Mouse (Mus musculus) lung, postnatal 0 days (tissue): ENCODE data around the gene AL607142.1.

Experiments
- CTCF ChIP-seq: IDR thresholded peaks from 2 replicates; pipeline ENCODE4 v1.5.1; 2016; ENCODE audit warnings: antibody characterized with exemption, mild to moderate bottlenecking
- EP300 ChIP-seq: IDR thresholded peaks from 2 replicates; pipeline ENCODE4 v1.6.1; 2016; ENCODE audit warnings: antibody characterized with exemption, mild to moderate bottlenecking, control low read depth

- TF ChIP-seq EP300 = no peak
- TF ChIP-seq CTCF = no peak
These were observed 43.0 kb downstream of the AL607142.1 start for GRCm38 (mm10) chr4:120107787-120108186.
